Mouse (Mus musculus) myocyte (in vitro differentiated cells): ENCODE measurements around the gene Ralgps1. TPM values are rescaled to one million over a fixed set of nuclear protein-coding genes. Genes with fewer than 3 reads are reported as not detected.

ENCODE experiments used
- H3K27me3 ChIP-seq: one replicate; pipeline ENCODE4 v1.6.1; 2011; ENCODE audit not compliant: control insufficient read depth, insufficient read depth, insufficient read length
- H3K36me3 ChIP-seq: one replicate; pipeline ENCODE4 v1.6.1; 2011; ENCODE audit not compliant: control insufficient read depth, insufficient read depth
- H3K4me2 ChIP-seq: one replicate; pipeline ENCODE4 v1.6.1; 2011; ENCODE audit warnings: low read depth, control low read depth
- H3K4me3 ChIP-seq: one replicate; pipeline ENCODE4 v1.5.1; 2011; ENCODE audit warnings: mild to moderate bottlenecking, control low read depth, moderate library complexity
- H3K79me2 ChIP-seq: one replicate; pipeline ENCODE4 v1.6.1; 2011; ENCODE audit not compliant: control insufficient read depth, insufficient read depth
- H3ac ChIP-seq: one replicate; pipeline ENCODE4 v1.6.1; 2011; ENCODE audit not compliant: control insufficient read depth, insufficient read length
- CEBPB ChIP-seq: IDR thresholded peaks from 2 replicates; pipeline ENCODE4 v1.6.1; 2011; ENCODE audit warnings: mild to moderate bottlenecking, moderate library complexity; ENCODE audit not compliant: poor library complexity, insufficient read depth, severe bottlenecking
- E2F4 ChIP-seq: IDR thresholded peaks from one replicate; pipeline ENCODE4 v1.6.1; 2011; ENCODE audit warnings: mild to moderate bottlenecking, control low read depth, moderate library complexity; ENCODE audit not compliant: insufficient read depth
- MAX ChIP-seq: IDR thresholded peaks from one replicate; pipeline ENCODE4 v1.6.1; 2011; ENCODE audit warnings: low read depth, mild to moderate bottlenecking, control low read depth
- MYOD1 ChIP-seq, 3 experiments: IDR thresholded peaks; one replicate each; pipeline ENCODE4 v1.6.1; 2011; ENCODE audit warnings: control low read depth in 2 of 3, low read depth in 2 of 3, mild to moderate bottlenecking in 2 of 3, moderate library complexity in 1 of 3; ENCODE audit not compliant: insufficient read length in 2 of 3, control insufficient read depth in 1 of 3
- MYOG ChIP-seq, 3 experiments: IDR thresholded peaks; one replicate each; pipeline ENCODE4 v1.6.1; 2011; ENCODE audit warnings: control low read depth in 2 of 3, low read depth in 2 of 3, mild to moderate bottlenecking in 2 of 3; ENCODE audit not compliant: insufficient read length in 2 of 3, control insufficient read depth in 1 of 3, insufficient read depth in 1 of 3
- POLR2A ChIP-seq: IDR thresholded peaks from one replicate; pipeline ENCODE4 v1.6.1; 2011; ENCODE audit warnings: low read depth, mild to moderate bottlenecking, control low read depth, moderate library complexity; ENCODE audit not compliant: insufficient read length
- POLR2AphosphoS2 ChIP-seq: IDR thresholded peaks from one replicate; pipeline ENCODE4 v1.6.1; 2011; ENCODE audit warnings: low read depth, control low read depth; ENCODE audit not compliant: insufficient read length
- REST ChIP-seq: IDR thresholded peaks from one replicate; pipeline ENCODE4 v1.6.1; 2011; ENCODE audit warnings: mild to moderate bottlenecking, control low read depth, moderate library complexity; ENCODE audit not compliant: insufficient read depth, insufficient read length
- SRF ChIP-seq: IDR thresholded peaks from one replicate; pipeline ENCODE4 v1.6.1; 2011; ENCODE audit warnings: low read depth; ENCODE audit not compliant: control insufficient read depth, insufficient read length
- TCF12 ChIP-seq: IDR thresholded peaks from one replicate; pipeline ENCODE4 v1.6.1; 2011; ENCODE audit warnings: mild to moderate bottlenecking, control low read depth; ENCODE audit not compliant: poor library complexity, insufficient read depth, severe bottlenecking
- TCF3 ChIP-seq: IDR thresholded peaks from one replicate; pipeline ENCODE4 v1.6.1; 2011; ENCODE audit warnings: low read depth, control low read depth; ENCODE audit not compliant: insufficient read length
- USF1 ChIP-seq: IDR thresholded peaks from one replicate; pipeline ENCODE4 v1.6.1; 2011; ENCODE audit warnings: low read depth, mild to moderate bottlenecking, control low read depth, moderate library complexity
- polyA plus RNA-seq: library from polyadenylated mRNA; unstranded; fragments of >200 nt; fragmentation: generic; extraction: Trizol; gene quantifications from one replicate; pipeline ENCODE4 v1.2.1, GENCODE M21; 2012; ENCODE audit warnings: missing spikeins

Gene Ralgps1
- polyA plus RNA-seq, 1 experiment, result 1.3 TPM

- no peak for TF ChIP-seq POLR2A
- peak; percentile 13 for TF ChIP-seq SRF
- H3K4me3 ChIP-seq, result no peak overlapping the region
- no peak overlapping the region for H3ac ChIP-seq
- H3K79me2 ChIP-seq, result no peaks in the 10 kb centered on the region
- H3K36me3 ChIP-seq, result no peaks in the 10 kb centered on the region
- H3K27me3 ChIP-seq, result no peaks in the 10 kb centered on the region
- no peak overlapping the region for H3K4me2 ChIP-seq
These were observed 216.4 kb downstream of the Ralgps1 start for GRCm38 (mm10) chr2:33154751-33155372.

DNA sequence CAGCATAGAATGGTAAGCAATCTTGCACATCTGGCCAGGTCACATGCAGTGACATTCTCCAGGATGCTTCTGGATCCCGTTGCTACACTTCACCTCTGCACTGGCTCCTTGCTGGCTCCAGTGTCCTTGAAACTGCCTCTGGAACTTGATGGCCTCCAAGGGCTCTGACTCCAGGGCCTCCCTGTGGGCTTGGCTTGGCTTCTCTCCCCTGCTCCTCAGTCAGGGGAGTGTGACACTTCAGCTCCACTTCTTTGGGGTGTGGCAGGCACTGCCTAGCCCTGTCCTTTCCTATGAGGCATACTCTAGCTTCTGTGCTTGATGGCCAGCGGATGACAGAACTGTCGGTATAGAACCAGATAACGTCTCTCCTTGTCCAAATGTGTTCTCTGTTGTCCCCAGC lies 224.3 kb downstream of the Ralgps1 start:
- H3K79me2 ChIP-seq, result no peaks in the 10 kb centered on the region
- H3K36me3 ChIP-seq, result no peaks in the 10 kb centered on the region
- H3K27me3 ChIP-seq, result peaks cover 12% of the 10 kb centered on the region
- no peak overlapping the region for H3K4me2 ChIP-seq
- H3K4me3 ChIP-seq, result no peak overlapping the region
- no peak for TF ChIP-seq USF1
- no peak for TF ChIP-seq POLR2AphosphoS2
- TF ChIP-seq TCF12, result no peak
- TF ChIP-seq REST, result no peak
- no peak for TF ChIP-seq E2F4
- TF ChIP-seq TCF3, result no peak
- TF ChIP-seq SRF, result no peak
- TF ChIP-seq CEBPB, result no peak
- no peak for TF ChIP-seq MYOG (IDR thresholded peaks at IDR 0.05; ENCODE audit: control insufficient read depth in 1 of 3, insufficient read depth in 1 of 3, insufficient read length in 2 of 3, low read depth in 2 of 3)
- no peak for TF ChIP-seq MYOD1 (IDR thresholded peaks at IDR 0.05; ENCODE audit: control insufficient read depth in 1 of 3, insufficient read length in 2 of 3, low read depth in 2 of 3)
- TF ChIP-seq POLR2A, result no peak
- no peak for TF ChIP-seq MAX
- H3ac ChIP-seq, result no peak overlapping the region

- TF ChIP-seq USF1 (no peak), MYOG (IDR thresholded peaks at IDR 0.05; ENCODE audit: control insufficient read depth in 1 of 3, insufficient read depth in 1 of 3, insufficient read length in 2 of 3, low read depth in 2 of 3) (no peak), POLR2A (no peak), TCF12 (no peak), REST (no peak), TCF3 (no peak), MAX (no peak), POLR2AphosphoS2 (no peak), SRF (no peak)
- H3K4me3 ChIP-seq, result no peak overlapping the region
- H3K79me2 ChIP-seq, result no peaks in the 10 kb centered on the region
- H3ac ChIP-seq, result no peak overlapping the region
- H3K36me3 ChIP-seq, result no peaks in the 10 kb centered on the region
- H3K4me2 ChIP-seq, result no peak overlapping the region
- peaks cover 21% of the 10 kb centered on the region for H3K27me3 ChIP-seq
These were observed 228.0 kb downstream of the Ralgps1 start for GRCm38 (mm10) chr2:33143292-33143691.

DNA sequence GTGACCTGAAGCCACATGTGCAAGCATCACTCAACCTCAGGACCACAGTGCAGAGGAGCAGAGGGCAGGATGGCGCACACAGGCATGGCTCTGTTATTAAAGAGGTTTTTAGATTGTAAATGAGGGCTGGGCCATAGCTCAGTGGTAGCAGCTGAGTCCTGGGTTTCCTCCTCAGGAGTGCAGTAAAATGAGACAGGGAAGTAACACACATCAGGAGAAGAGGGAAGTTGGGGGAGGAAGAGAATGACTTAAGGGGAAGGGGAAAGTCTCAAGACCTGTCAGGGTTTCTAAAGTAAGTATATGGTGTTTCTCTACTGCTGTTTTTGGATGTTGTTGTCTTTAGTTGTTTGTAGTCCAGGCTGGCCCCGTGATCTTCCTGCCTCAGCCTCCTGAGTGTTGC lies 232.8 kb downstream of the Ralgps1 start:
- Histone ChIP-seq H3K36me3 (no peaks in the 10 kb centered on the region), H3K27me3 (peaks cover 32% of the 10 kb centered on the region), H3K4me2 (no peak overlapping the region), H3K4me3 (no peak overlapping the region), H3K79me2 (no peaks in the 10 kb centered on the region), H3ac (no peak overlapping the region)
- no peak for TF ChIP-seq REST
- no peak for TF ChIP-seq SRF
- TF ChIP-seq MAX, result no peak
- no peak for TF ChIP-seq TCF3
- TF ChIP-seq POLR2A, result no peak
- no peak for TF ChIP-seq MYOD1 (IDR thresholded peaks at IDR 0.05; ENCODE audit: control insufficient read depth in 1 of 3, insufficient read length in 2 of 3, low read depth in 2 of 3)
- TF ChIP-seq USF1, result no peak

- Histone ChIP-seq H3K4me2 (no peak overlapping the region), H3K79me2 (no peaks in the 10 kb centered on the region), H3ac (no peak overlapping the region), H3K36me3 (no peaks in the 10 kb centered on the region), H3K4me3 (no peak overlapping the region), H3K27me3 (peaks cover 32% of the 10 kb centered on the region)
- TF ChIP-seq POLR2A (no peak), E2F4 (no peak), USF1 (no peak), MAX (no peak), MYOG (IDR thresholded peaks at IDR 0.05; ENCODE audit: control insufficient read depth in 1 of 3, insufficient read depth in 1 of 3, insufficient read length in 2 of 3, low read depth in 2 of 3) (no peak), POLR2AphosphoS2 (no peak), REST (no peak), MYOD1 (IDR thresholded peaks at IDR 0.05; ENCODE audit: control insufficient read depth in 1 of 3, insufficient read length in 2 of 3, low read depth in 2 of 3) (no peak), TCF3 (no peak), SRF (no peak), CEBPB (no peak), TCF12 (no peak)
These were observed 233.6 kb downstream of the Ralgps1 start for GRCm38 (mm10) chr2:33137731-33138130.
